Mouse (Mus musculus) right cerebral cortex, postnatal 10 days (tissue): Measurements from ENCODE around the gene Lhfpl3.
A peak's percentile ranks its signal among the peaks of the same experiment; 100 is the strongest.

Experiments used
- DNase-seq, 2 experiments: peaks; one replicate each; pipeline ENCODE4 v3.0.0; 2021; ENCODE audit warnings: low spot score in 2 of 2

Gene Lhfpl3

DNA sequence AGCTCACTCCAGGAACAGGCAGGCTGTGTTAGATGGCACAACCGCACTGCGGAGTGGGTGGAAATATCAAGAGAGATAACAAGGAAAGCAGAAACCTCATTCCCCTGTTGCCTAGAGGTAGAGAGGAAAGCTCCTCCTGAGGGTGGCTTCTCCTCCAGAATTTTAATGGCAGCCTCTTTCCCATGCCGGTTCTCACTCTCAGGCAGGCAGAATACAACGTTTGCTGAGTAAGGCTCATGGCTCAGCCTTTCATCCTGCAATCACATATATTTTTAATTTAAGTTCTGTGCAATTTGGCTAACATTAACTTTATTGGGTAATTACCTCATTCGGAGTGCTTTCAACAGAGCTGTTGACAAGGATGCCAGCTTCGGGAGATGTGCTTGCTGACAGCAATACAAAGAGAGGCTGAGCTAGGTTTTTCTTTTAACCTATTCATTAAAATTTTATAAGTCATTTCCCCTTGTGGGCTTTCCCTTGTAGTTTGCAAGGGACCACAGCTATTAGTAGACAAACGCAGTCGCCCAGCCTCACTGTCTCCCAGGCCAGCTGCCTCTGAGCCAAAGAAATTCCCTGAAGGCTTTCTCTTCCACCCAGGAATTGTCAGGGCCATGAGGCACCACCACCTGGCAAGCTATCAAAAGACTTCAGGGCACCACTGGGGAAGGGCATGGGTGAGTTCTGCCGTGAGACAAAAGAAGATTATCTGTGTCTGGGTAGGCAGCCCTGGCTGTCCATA lies 394.5 kb downstream of the Lhfpl3 start:
- peak in 1 of 2 experiments; percentile 23 for DNase-seq

DNA sequence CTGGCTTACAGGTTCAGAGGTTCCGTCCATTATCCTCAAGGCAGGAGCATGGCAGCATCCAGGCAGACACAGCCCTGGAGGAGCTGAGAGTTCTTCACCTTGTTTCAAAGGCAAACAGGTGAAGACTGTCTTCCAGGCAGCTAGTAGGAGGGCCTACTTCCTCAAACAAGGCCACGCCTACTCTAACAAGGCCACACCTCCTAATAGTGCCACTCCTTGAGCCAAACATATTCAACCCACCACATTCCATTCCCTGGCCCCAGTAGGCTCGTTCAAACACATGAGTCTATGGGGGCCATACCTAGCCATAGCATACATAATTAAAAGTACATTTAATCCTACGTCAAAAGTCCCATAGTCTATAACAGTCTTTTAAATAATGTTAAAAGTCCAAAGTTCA lies 407.4 kb downstream of the Lhfpl3 start:
- no peak for DNase-seq

DNA sequence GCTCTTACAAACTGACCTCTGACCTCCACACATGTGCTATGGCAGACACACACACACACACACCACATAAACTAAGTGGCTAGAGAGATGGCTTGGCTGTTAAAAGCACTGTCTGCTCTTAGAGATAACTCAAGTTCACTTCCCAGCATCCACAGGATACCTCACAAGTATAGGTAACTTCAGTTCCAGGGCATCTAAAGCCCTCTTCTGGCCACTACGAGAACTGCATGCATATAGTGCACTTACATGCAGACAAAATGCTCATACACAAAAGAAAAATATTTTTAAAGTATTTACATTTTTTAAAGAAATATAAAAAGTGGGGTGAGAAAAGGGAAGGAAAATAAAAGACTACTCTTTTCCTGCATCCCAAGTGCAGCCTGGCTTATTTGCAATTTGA lies 408.6 kb downstream of the Lhfpl3 start:
- DNase-seq = no peak

DNA sequence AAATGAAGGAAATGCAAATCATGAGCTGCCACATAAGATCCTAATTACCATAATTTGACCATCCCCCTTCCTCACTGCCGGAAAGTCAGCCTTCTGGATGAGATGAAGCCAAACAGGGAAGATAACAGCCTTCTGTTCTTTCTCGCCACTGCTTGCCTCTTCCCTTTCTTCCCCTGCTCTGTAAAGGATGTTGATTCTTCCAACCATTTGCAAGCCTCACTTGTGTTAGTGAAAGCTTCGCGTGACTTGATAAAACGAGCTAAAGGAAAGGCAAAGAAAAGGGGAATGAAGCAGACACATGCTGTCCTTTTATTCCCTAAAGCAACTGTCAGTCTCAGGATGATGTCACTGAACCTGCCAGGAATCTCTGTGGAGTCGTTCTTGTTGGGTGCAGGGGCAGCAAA lies 420.1 kb downstream of the Lhfpl3 start:
- peak; percentile 44 to 63 for DNase-seq

- DNase-seq = no peak
These were observed 420.8 kb downstream of the Lhfpl3 start for GRCm38 (mm10) chr5:23166658-23167057.

DNA sequence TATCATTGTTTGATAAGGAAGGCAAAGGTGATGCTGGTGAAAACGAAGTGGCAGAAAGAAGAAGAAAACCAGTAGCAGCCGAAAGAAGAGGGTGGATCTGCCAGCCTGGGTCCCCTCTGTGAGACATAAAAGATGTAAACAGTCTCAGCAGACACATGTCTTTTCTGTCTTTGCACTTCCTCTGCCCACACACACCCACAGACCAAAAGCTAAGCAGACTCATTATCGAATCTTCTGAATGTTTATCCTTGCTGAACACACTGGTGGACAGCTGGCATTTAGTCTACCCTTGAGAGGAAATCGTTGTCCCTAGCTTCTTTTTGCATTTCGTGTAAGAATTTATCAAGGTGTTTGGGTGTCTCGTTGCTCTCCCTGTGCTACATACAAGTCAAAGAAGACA lies 443.8 kb downstream of the Lhfpl3 start:
- DNase-seq = peak in 1 of 2 experiments; percentile 59

DNA sequence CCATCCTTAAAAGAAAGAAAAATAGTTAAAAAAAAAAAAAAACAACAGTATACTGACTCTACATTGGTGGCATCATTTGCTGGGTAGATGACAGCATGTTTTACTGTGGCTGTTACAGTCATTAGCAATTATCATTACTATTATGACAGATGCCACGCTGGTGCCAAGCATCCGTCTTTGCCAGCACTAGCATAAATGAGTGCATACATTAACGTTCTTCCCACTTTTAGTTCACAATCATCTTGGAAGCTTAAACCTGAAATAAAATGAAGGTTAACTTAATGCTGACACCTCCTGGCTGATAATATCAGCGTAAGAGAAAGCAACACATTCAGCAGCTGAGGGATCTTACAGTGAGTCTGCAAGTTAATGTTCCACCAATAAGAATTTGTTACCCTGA lies 451.0 kb downstream of the Lhfpl3 start:
- peak in 1 of 2 experiments; percentile 26 for DNase-seq

- DNase-seq = no peak
These were observed 467.2 kb downstream of the Lhfpl3 start for GRCm38 (mm10) chr5:23213086-23213485.

DNA sequence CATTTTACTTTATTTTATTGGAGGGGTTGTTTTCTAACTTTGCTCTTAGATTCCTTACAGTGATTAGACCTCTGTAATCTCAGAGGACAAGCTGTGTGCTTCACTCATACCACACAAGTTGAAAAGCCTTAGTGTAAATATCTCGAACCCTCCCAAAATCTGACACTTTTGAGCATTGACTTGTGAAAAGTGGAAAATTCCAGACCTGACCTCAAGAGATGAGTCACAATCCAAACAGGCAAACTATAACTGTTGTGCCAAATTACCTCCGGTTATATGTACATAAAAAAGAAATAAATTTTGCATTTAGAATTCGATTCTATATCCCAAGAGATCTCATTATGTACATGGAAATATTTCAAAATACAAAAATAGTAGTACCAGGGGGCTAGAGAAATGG lies 468.8 kb downstream of the Lhfpl3 start:
- no peak for DNase-seq

GRCm38 (mm10) chr5:23219655-23220054 lies 473.8 kb downstream of the Lhfpl3 start:
- DNase-seq = no peak

DNA sequence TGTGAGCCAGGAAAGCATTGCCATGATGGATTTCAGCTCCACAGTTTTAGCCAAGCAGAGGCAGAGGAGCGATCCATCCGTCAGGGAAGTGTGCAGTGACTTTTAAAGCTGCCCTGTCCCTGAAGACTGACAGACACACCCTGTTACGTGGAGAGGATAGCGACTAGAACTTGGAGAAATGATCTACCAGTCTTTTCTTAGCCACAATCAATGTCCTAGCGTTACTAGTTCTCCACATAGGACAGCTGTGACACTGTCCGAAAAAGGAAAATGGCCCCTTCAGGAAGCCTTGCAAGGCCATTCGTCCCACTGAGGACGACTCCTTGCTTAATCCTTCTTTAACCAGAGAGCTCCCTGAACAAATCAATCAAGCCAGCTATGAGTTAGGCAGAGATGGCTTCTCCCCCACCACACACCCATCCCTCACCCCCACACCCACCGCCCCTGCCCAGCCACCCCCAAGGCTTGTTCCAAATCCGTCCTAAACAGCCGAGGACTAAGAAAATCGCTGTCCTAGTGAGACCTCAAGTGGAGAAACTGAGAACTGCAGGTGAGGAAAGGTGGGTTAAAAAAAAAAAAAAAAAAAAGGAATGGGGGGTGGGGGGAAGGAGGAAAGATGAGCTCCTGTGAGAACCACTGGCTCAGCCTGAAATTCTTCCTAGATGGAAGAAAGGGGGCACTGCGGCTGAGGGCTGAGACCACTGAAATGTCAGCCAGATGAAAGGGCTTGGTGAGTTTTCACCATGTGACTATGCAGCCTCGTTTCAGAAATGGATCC lies 479.1 kb downstream of the Lhfpl3 start:
- DNase-seq = peak; percentile 58 to 77

GRCm38 (mm10) chr5:23225621-23226020 lies 479.8 kb downstream of the Lhfpl3 start:
- DNase-seq = no peak

GRCm38 (mm10) chr5:23226753-23227152 lies 480.9 kb downstream of the Lhfpl3 start:
- DNase-seq = no peak

- no peak for DNase-seq
These were observed 501.1 kb downstream of the Lhfpl3 start for GRCm38 (mm10) chr5:23246974-23247373.

- no peak for DNase-seq
These were observed 501.9 kb downstream of the Lhfpl3 start for GRCm38 (mm10) chr5:23247784-23248183.

- DNase-seq = no peak
These were observed 502.4 kb downstream of the Lhfpl3 start for GRCm38 (mm10) chr5:23248303-23248702.

GRCm38 (mm10) chr5:23249896-23250875 lies 504.3 kb downstream of the Lhfpl3 start:
- DNase-seq = no peak

GRCm38 (mm10) chr5:23251462-23252224 lies 505.8 kb downstream of the Lhfpl3 start:
- peak in 1 of 2 experiments; percentile 34 for DNase-seq

DNA sequence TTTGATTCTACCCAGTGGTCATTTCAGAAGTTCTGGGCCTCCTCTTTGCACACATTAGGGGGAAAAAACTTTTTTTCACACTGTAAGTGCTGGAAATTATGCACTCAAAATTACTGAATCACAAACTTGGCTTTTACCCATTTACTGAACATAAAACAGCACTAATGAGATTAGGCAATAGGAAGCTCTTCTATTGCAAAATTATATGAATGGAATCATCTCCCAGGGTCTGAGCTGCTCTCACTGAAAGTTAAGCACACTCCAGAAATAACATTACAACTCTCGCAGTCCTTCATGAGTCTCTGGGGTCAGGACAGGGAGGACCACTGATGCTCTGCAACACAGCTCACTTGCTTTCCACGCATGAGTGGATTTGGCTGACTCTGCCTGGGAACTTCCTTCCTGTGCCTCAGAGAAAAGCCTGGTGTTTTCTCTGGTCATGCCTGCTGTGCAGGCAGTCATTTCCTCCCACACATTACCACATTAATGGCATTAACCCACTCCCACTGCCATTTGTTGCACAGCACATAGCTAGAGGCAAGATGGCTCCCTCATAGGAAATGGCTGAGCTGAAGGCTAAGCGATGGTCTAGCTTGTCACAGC lies 510.1 kb downstream of the Lhfpl3 start:
- no peak for DNase-seq

DNA sequence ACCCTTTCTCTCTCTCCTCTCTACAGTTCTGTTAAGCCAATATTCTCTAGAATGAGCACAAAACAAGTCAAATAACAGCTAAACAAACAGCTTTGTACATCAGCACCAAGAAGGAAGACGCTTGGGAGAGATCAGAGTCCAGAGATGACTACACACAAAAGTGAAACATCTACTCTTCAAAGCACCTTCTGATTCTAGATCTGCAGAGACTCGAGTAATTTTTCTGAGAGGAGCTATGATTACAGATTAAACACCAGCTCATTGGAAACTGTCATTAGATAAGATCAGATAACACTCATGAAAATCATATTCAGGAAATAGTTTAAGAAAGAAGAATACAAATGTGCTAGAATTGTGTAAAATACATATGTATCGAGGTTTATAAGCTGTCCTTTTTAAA lies 527.5 kb downstream of the Lhfpl3 start:
- DNase-seq = no peak

- DNase-seq = no peak
These were observed 533.5 kb downstream of the Lhfpl3 start for GRCm38 (mm10) chr5:23279364-23279763.
